Mouse (Mus musculus) liver, postnatal 0 days (tissue): ENCODE results near the gene Mapk1.

ENCODE experiments used
- CTCF ChIP-seq: sonication (generic); IDR thresholded peaks from 2 replicates; pipeline ENCODE4 v1.5.1; 2016; ENCODE audit warnings: antibody characterized with exemption, low read depth
- EP300 ChIP-seq: IDR thresholded peaks from 2 replicates; pipeline ENCODE4 v1.6.1; 2016; ENCODE audit warnings: antibody characterized with exemption, low read depth, mild to moderate bottlenecking

GRCm38 (mm10) chr16:16939543-16939942 lies 43.6 kb upstream of the Mapk1 start:
- no peak for TF ChIP-seq CTCF
- TF ChIP-seq EP300, result no peak
